Mouse (Mus musculus) hindbrain, embryonic 16.5 days (tissue): ENCODE data around the gene Slc17a4. TPM values are rescaled to one million over a fixed set of nuclear protein-coding genes. Genes with fewer than 3 reads are reported as not detected.

Source experiments
- ATAC-seq: fragments of 200-750 bp; cut with Nextera tagmentation; 2 replicates; pipeline ENCODE4 v1.8.0; 2017; ENCODE audit warnings: moderate TSS enrichment, moderate library complexity
- H3K27ac ChIP-seq: fragments of 300-500 bp; sonication (generic); 2 replicates; pipeline ENCODE4 v1.5.1; 2014; ENCODE audit warnings: low read depth, mild to moderate bottlenecking, control low read depth, low read length, moderate library complexity
- H3K27me3 ChIP-seq: fragments of 300-500 bp; sonication (generic); replicated peaks from 2 replicates; pipeline ENCODE4 v1.6.1; 2014; ENCODE audit warnings: low read length; ENCODE audit not compliant: control insufficient read depth, insufficient read depth
- H3K36me3 ChIP-seq: fragments of 300-500 bp; sonication (generic); 2 replicates; pipeline ENCODE4 v1.6.1; 2014; ENCODE audit warnings: mild to moderate bottlenecking, low read length, moderate library complexity, mixed read lengths; ENCODE audit not compliant: control insufficient read depth, insufficient read depth
- H3K4me1 ChIP-seq: fragments of 300-500 bp; sonication (generic); 2 replicates; pipeline ENCODE4 v1.6.1; 2014; ENCODE audit warnings: low read depth, low read length; ENCODE audit not compliant: control insufficient read depth, insufficient read depth
- H3K4me2 ChIP-seq: fragments of 300-500 bp; sonication (generic); 2 replicates; pipeline ENCODE4 v1.6.1; 2014; ENCODE audit warnings: mild to moderate bottlenecking, low read length, control low read depth, moderate library complexity
- H3K4me3 ChIP-seq: fragments of 300-500 bp; sonication (generic); 2 replicates; pipeline ENCODE4 v1.5.1; 2014; ENCODE audit warnings: mild to moderate bottlenecking, low read length, control low read depth, moderate library complexity
- H3K9ac ChIP-seq: fragments of 300-500 bp; sonication (generic); 2 replicates; pipeline ENCODE4 v1.6.1; 2014; ENCODE audit warnings: low read depth, mild to moderate bottlenecking, control low read depth, low read length, moderate library complexity
- H3K9me3 ChIP-seq: fragments of 300-500 bp; sonication (generic); 2 replicates; pipeline ENCODE4 v1.6.1; 2014; ENCODE audit warnings: mild to moderate bottlenecking, low read length, moderate library complexity; ENCODE audit not compliant: control insufficient read depth
- WGBS: fragments of 180-500 bp; shearing (Covaris S2); extraction: QIAGEN DNeasy Blood & Tissue Kit; methylation state at CpG from one replicate; pipeline ENCODE4 v1.1.7; 2014; 5-methylcytosine and 5-hydroxymethylcytosine counted together
- polyA plus RNA-seq: library from polyadenylated mRNA; unstranded; fragments of >200 nt; fragmentation: Nextera tagmentation; extraction: Ambion mirVana; gene quantifications from 2 replicates; pipeline ENCODE4 v1.2.1, GENCODE M21; 2015

The Slc17a4 gene
- polyA plus RNA-seq, 1 experiment from 2014 or later, result not detected

- no peak within 1 kb of the TSS for H3K4me2 ChIP-seq
- H3K9me3 ChIP-seq, result no peaks in the 10 kb centered on the region; the same call in 1 of the 2 replicates
- 96% methylated on average over 33 of the region's 39 CpGs for WGBS
- no peak within 1 kb of the TSS for H3K27ac ChIP-seq
- no peak within 1 kb of the TSS for H3K9ac ChIP-seq
- no peaks in the 10 kb centered on the region for H3K36me3 ChIP-seq
- ATAC-seq, result no peak
- no peaks in the 10 kb centered on the region; the same call in 1 of the 2 replicates for H3K4me1 ChIP-seq
- H3K27me3 ChIP-seq, result no peaks in the 10 kb centered on the region
- no peak within 1 kb of the TSS for H3K4me3 ChIP-seq
These were observed 18.8 kb upstream of the Slc17a4 start, which contains the start of gene Hist1h2ba for GRCm38 (mm10) chr13:23933421-23934210. Gene Hist1h2ba (minus strand): TSS chr13:23934156.

GRCm38 (mm10) chr13:23930904-23931303 is 16.1 kb upstream of the Slc17a4 start:
- ATAC-seq, result no peak
- H3K4me1 ChIP-seq, result no peaks in the 10 kb centered on the region
- WGBS, result 71% methylated on average over 11 of the region's 11 CpGs
- no peak overlapping the region for H3K27ac ChIP-seq
- no peak overlapping the region for H3K9ac ChIP-seq
- H3K4me3 ChIP-seq, result no peak overlapping the region
- H3K36me3 ChIP-seq, result no peaks in the 10 kb centered on the region
- no peak overlapping the region for H3K4me2 ChIP-seq
- no peaks in the 10 kb centered on the region; the same call in 1 of the 2 replicates for H3K9me3 ChIP-seq
- H3K27me3 ChIP-seq, result no peaks in the 10 kb centered on the region

- H3K9ac ChIP-seq, result no peak overlapping the region
- no peaks in the 10 kb centered on the region; the same call in 1 of the 2 replicates for H3K9me3 ChIP-seq
- no peak overlapping the region for H3K4me3 ChIP-seq
- no peak for ATAC-seq
- no peak overlapping the region for H3K27ac ChIP-seq
- H3K4me1 ChIP-seq, result no peaks in the 10 kb centered on the region
- 93% methylated on average over 9 of the region's 9 CpGs for WGBS
- no peaks in the 10 kb centered on the region for H3K36me3 ChIP-seq
- H3K27me3 ChIP-seq, result no peaks in the 10 kb centered on the region
- no peak overlapping the region for H3K4me2 ChIP-seq
These were observed 15.7 kb upstream of the Slc17a4 start for GRCm38 (mm10) chr13:23930461-23930860.

GRCm38 (mm10) chr13:23928637-23929036 is 13.8 kb upstream of the Slc17a4 start:
- no peaks in the 10 kb centered on the region for H3K9me3 ChIP-seq
- H3K4me1 ChIP-seq, result no peaks in the 10 kb centered on the region
- H3K4me2 ChIP-seq, result no peak overlapping the region
- H3K9ac ChIP-seq, result no peak overlapping the region
- no peaks in the 10 kb centered on the region for H3K36me3 ChIP-seq
- no peak overlapping the region for H3K27ac ChIP-seq
- no peak overlapping the region for H3K4me3 ChIP-seq
- 66% methylated on average over 3 of the region's 3 CpGs for WGBS
- no peaks in the 10 kb centered on the region for H3K27me3 ChIP-seq
- ATAC-seq, result no peak

GRCm38 (mm10) chr13:23925792-23926191 is 11.0 kb upstream of the Slc17a4 start:
- H3K9ac ChIP-seq, result no peak overlapping the region
- WGBS, result 70% methylated on average over 2 of the region's 2 CpGs
- ATAC-seq, result no peak

GRCm38 (mm10) chr13:23917674-23918073 is 2.9 kb upstream of the Slc17a4 start:
- Histone ChIP-seq H3K27me3 (no peaks in the 10 kb centered on the region), H3K4me3 (no peak overlapping the region), H3K27ac (no peak overlapping the region), H3K4me2 (no peak overlapping the region), H3K9me3 (no peaks in the 10 kb centered on the region), H3K4me1 (no peaks in the 10 kb centered on the region), H3K36me3 (no peaks in the 10 kb centered on the region), H3K9ac (no peak overlapping the region)
- WGBS, result 83% methylated on average over 4 of the region's 4 CpGs
- ATAC-seq, result no peak

More at GRCm38 (mm10) chr13:23925792-23926191, 11.0 kb upstream of the Slc17a4 start:
- Histone ChIP-seq H3K4me1 (no peaks in the 10 kb centered on the region), H3K9me3 (no peaks in the 10 kb centered on the region), H3K4me3 (no peak overlapping the region), H3K27me3 (no peaks in the 10 kb centered on the region), H3K27ac (no peak overlapping the region), H3K36me3 (no peaks in the 10 kb centered on the region), H3K4me2 (no peak overlapping the region)

GRCm38 (mm10) chr13:23916132-23916531 is 1.3 kb upstream of the Slc17a4 start:
- no peaks in the 10 kb centered on the region for H3K36me3 ChIP-seq
- no peak overlapping the region for H3K9ac ChIP-seq
- no peak overlapping the region for H3K4me3 ChIP-seq
- no peaks in the 10 kb centered on the region for H3K9me3 ChIP-seq
- no peaks in the 10 kb centered on the region for H3K27me3 ChIP-seq
- H3K4me1 ChIP-seq, result no peaks in the 10 kb centered on the region
- no peak overlapping the region for H3K27ac ChIP-seq
- no peak overlapping the region for H3K4me2 ChIP-seq
- 68% methylated on average over 1 of the region's 1 CpGs for WGBS
- ATAC-seq, result no peak

- no peaks in the 10 kb centered on the region for H3K27me3 ChIP-seq
- no peaks in the 10 kb centered on the region for H3K4me1 ChIP-seq
- no peak overlapping the region for H3K27ac ChIP-seq
- no peak overlapping the region for H3K9ac ChIP-seq
- no peaks in the 10 kb centered on the region for H3K36me3 ChIP-seq
- no peaks in the 10 kb centered on the region for H3K9me3 ChIP-seq
- no peak overlapping the region for H3K4me3 ChIP-seq
- no peak for ATAC-seq
- WGBS, result 52% methylated on average over 6 of the region's 6 CpGs
- H3K4me2 ChIP-seq, result no peak overlapping the region
These were observed 960 bp downstream of the Slc17a4 start for GRCm38 (mm10) chr13:23913791-23914306.

- Histone ChIP-seq H3K27me3 (no peaks in the 10 kb centered on the region), H3K9ac (no peak overlapping the region), H3K4me3 (no peak overlapping the region), H3K4me2 (no peak overlapping the region), H3K36me3 (no peaks in the 10 kb centered on the region), H3K9me3 (no peaks in the 10 kb centered on the region), H3K27ac (no peak overlapping the region), H3K4me1 (no peaks in the 10 kb centered on the region)
- WGBS, result 82% methylated on average over 5 of the region's 5 CpGs
- ATAC-seq, result no peak
These were observed 3.5 kb downstream of the Slc17a4 start for GRCm38 (mm10) chr13:23911335-23911734.
